Mouse (Mus musculus) liver, embryonic 16.5 days (tissue): ENCODE measurements at regions not wholly inside any gene's neighbourhood (a gene's known extent, or its start where the extent isn't known, plus 50 kb on each side); places are given as distances from the start of the nearest gene placed in this dataset.

ENCODE experiments used
- ATAC-seq: fragments of 200-750 bp; cut with Nextera tagmentation; 2 replicates; pipeline ENCODE4 v1.8.0; 2017; ENCODE audit warnings: low read depth, mild to moderate bottlenecking, moderate number of reproducible peaks, moderate library complexity
- H3K27ac ChIP-seq: fragments of 300-500 bp; sonication (generic); 2 replicates; pipeline ENCODE4 v1.5.1; 2014; ENCODE audit warnings: mild to moderate bottlenecking, low read length
- H3K27me3 ChIP-seq: fragments of 300-500 bp; sonication (generic); 2 replicates; pipeline ENCODE4 v1.6.1; 2014; ENCODE audit warnings: low read depth, low read length, mixed read lengths; ENCODE audit not compliant: control insufficient read depth, insufficient read depth
- H3K36me3 ChIP-seq: fragments of 300-500 bp; sonication (generic); 2 replicates; pipeline ENCODE4 v1.6.1; 2014; ENCODE audit warnings: mild to moderate bottlenecking; ENCODE audit not compliant: control insufficient read depth, insufficient read depth
- H3K4me1 ChIP-seq: fragments of 300-500 bp; sonication (generic); 2 replicates; pipeline ENCODE4 v1.6.1; 2014; ENCODE audit warnings: low read depth, low read length, mixed read lengths; ENCODE audit not compliant: control insufficient read depth
- H3K4me2 ChIP-seq: fragments of 300-500 bp; sonication (generic); 2 replicates; pipeline ENCODE4 v1.6.1; 2014; ENCODE audit warnings: low read depth, low read length, mixed read lengths
- H3K4me3 ChIP-seq: fragments of 300-500 bp; sonication (generic); 2 replicates; pipeline ENCODE4 v1.5.1; 2014; ENCODE audit warnings: low read depth, mild to moderate bottlenecking, low read length
- H3K9ac ChIP-seq: fragments of 300-500 bp; sonication (generic); 2 replicates; pipeline ENCODE4 v1.6.1; 2014; ENCODE audit warnings: low read depth, low read length
- H3K9me3 ChIP-seq: fragments of 300-500 bp; sonication (generic); replicated peaks from 2 replicates; pipeline ENCODE4 v1.6.1; 2016; ENCODE audit warnings: low read length; ENCODE audit not compliant: control insufficient read depth
- WGBS: fragments of 180-500 bp; shearing (Covaris S2); extraction: QIAGEN DNeasy Blood & Tissue Kit; methylation state at CpG from one replicate; pipeline ENCODE4 v1.1.7; 2014; ENCODE audit not compliant: insufficient replicate concordance; 5-methylcytosine and 5-hydroxymethylcytosine counted together

DNA sequence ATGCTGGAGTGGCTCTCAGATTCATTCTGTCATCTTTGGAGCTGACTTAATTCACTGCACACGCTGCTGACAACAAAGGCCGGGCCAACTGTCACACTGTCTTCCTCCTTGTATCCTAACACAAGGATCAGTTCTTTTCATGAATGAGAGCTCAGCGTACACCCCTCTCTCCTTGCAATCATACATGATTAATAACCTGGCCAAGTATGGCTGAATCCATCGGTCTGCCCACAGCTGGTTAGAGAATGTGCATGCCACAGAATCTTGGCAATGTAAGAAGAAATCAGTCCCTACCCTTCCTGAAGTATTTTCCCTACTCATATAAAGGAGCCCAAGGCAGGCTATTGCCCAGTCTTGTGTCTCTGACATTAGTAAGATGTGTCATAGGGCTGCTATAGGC, 387.4 kb upstream of the Clint1 start:
- WGBS, result 68% methylated on average over 4 of the region's 4 CpGs
- H3K4me1 ChIP-seq, result no peaks in the 10 kb centered on the region

DNA sequence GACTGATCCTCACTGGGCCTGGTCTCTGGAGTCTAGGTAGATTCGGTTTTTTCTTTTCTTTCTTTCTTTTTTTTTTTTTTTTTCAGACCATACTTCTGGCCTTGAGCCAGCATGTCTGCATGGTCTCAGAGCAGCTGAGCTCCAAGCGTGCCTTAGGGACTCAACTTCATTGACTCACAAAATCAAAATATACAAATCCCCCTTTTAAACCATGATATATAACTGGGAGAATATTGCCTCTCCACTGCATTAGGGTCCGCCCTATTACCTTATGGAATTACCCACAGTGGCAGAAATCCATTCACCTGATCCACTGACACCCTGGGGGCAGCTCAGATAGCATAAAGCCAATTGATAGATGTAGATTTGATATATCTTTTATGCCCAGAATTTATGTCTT, 385.5 kb upstream of the Clint1 start:
- no peak overlapping the region for H3K27ac ChIP-seq
- H3K9ac ChIP-seq, result no peak overlapping the region
- 53% methylated on average over 3 of the region's 3 CpGs for whole genome bisulfite sequencing
- no peaks in the 10 kb centered on the region for H3K4me1 ChIP-seq
- H3K9me3 ChIP-seq, result no peaks in the 10 kb centered on the region
- H3K4me3 ChIP-seq, result no peak overlapping the region
- H3K36me3 ChIP-seq, result no peaks in the 10 kb centered on the region
- H3K4me2 ChIP-seq, result no peak overlapping the region
- ATAC-seq, result no peak
- no peaks in the 10 kb centered on the region for H3K27me3 ChIP-seq

More for the DNA sequence above, 387.4 kb upstream of the Clint1 start:
- H3K36me3 ChIP-seq, result no peaks in the 10 kb centered on the region
- no peak overlapping the region for H3K27ac ChIP-seq
- H3K27me3 ChIP-seq, result no peaks in the 10 kb centered on the region
- H3K9ac ChIP-seq, result no peak overlapping the region
- ATAC-seq, result no peak
- H3K4me3 ChIP-seq, result no peak overlapping the region
- H3K9me3 ChIP-seq, result no peaks in the 10 kb centered on the region
- no peak overlapping the region for H3K4me2 ChIP-seq

DNA sequence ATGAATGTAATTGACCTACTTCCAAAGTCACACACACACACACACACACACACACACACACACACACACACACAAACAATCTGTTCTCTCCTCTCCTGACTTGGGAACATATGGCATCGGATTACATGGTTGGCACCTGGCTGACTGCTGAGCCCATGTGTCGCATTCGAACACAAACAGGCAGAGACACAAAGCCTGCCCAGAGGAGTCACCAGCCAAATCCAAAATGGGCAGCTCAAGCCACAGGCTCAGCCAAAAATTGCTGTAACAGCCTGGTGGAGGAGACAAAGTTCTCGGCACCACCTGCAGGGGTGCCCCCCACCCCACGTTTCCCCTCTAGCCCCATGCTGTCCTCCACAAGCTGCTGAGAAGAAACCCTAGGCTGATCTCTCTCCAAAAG, 379.7 kb upstream of the Clint1 start:
- Histone ChIP-seq H3K27ac (no peak overlapping the region), H3K9ac (no peak overlapping the region), H3K36me3 (no peaks in the 10 kb centered on the region), H3K4me2 (no peak overlapping the region), H3K4me3 (no peak overlapping the region), H3K27me3 (no peaks in the 10 kb centered on the region), H3K9me3 (no peaks in the 10 kb centered on the region), H3K4me1 (no peaks in the 10 kb centered on the region)
- no peak for ATAC-seq
- WGBS, result 60% methylated on average over 5 of the region's 5 CpGs

DNA sequence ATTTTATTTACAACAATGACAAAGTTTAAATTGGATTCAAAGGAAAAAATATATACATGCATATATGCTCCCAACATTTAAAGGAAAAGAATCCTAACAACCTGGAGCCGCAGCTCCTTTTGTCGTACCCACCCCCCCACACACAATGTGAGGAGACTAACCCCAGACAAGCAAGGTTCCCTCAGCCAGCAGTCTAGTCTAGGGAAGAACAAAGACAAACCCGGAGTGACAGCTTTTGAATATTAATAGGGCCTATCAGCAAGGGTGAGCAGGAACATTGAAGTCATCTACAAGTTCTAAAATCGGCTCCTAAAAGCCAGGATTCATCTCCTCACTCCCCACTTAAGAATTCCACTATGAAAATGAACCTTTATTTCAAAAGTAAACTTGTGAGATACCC, 374.9 kb upstream of the Clint1 start:
- Histone ChIP-seq H3K27ac (no peak overlapping the region), H3K9ac (no peak overlapping the region), H3K4me2 (no peak overlapping the region), H3K4me3 (no peak overlapping the region), H3K27me3 (no peaks in the 10 kb centered on the region), H3K9me3 (no peaks in the 10 kb centered on the region), H3K36me3 (no peaks in the 10 kb centered on the region), H3K4me1 (no peaks in the 10 kb centered on the region)
- WGBS, result 51% methylated on average over 4 of the region's 4 CpGs
- ATAC-seq, result no peak

DNA sequence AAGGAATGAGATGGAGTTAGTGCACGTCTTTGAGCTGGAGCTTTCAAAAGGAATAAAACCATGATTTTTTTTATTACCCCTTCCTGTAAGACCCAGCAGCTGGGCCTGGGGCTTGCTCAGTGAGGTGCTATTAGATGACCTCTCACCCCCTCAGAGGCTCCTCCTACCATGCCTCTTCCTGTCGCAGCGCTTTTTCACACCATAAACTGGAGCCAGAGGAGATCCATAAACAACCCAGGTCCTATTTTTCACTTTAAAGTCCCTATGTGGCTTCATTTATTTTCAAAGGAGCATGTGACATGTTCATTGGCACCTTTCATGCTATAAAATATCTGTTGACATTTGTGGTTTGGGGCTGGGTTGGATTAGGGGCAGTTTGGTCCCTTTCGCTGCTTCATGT, 365.9 kb upstream of the Clint1 start:
- H3K9ac ChIP-seq, result no peak overlapping the region
- no peak for ATAC-seq
- H3K9me3 ChIP-seq, result no peaks in the 10 kb centered on the region
- H3K4me1 ChIP-seq, result no peaks in the 10 kb centered on the region
- no peak overlapping the region for H3K4me2 ChIP-seq
- no peaks in the 10 kb centered on the region for H3K36me3 ChIP-seq
- H3K27ac ChIP-seq, result no peak overlapping the region
- H3K4me3 ChIP-seq, result no peak overlapping the region
- 55% methylated on average over 4 of the region's 4 CpGs for WGBS
- H3K27me3 ChIP-seq, result no peaks in the 10 kb centered on the region

DNA sequence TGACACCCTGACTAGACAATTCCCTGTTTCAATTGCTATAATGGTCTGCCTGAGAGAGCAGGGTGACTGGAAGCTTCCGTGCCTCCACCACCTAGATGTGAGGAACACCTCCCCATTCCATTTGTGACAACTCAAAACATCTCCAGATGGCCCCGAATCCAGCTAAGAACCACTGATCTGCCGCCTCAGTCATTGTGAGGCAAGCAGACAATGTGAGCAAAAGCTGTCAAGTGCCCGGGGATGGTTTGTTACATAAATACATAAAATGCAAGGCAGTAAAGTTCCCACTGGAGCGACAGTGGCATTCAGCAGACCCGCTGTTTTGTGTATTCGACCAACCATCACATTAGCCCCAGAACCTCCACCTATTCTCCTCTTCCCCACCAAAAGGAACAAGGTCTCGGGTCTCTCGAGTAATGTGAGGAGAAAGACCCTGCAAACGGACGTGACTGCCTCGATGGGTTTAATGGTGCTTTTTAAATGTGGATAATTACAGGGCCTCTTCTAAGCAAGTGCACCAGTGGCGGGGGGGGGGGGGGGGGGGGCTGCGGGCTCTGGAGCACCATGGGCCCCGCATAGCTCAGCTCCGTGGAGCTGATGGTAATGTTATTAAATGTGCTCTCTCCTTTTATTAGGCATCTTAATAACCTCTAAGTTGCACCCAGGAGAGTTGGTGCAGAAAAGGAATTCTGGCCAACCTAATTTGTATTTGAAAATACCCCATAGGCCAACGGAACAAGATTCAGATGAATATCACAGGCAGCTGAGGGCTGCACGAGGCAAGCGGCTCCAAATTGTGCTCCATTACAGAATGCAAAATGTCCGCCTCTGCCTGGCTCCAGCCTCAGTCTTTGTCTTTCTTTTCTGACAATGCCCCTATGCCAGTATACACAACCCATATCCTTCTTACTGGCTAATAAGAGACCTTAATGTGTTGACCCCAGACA, 360.6 kb upstream of the Clint1 start:
- H3K4me1 ChIP-seq, result no peaks in the 10 kb centered on the region
- WGBS, result 60% methylated on average over 19 of the region's 20 CpGs
- H3K4me2 ChIP-seq, result no peak overlapping the region
- H3K9ac ChIP-seq, result no peak overlapping the region
- H3K27ac ChIP-seq, result no peak overlapping the region
- ATAC-seq, result no peak
- no peak overlapping the region for H3K4me3 ChIP-seq
- H3K9me3 ChIP-seq, result no peaks in the 10 kb centered on the region
- no peaks in the 10 kb centered on the region for H3K36me3 ChIP-seq
- no peaks in the 10 kb centered on the region for H3K27me3 ChIP-seq

DNA sequence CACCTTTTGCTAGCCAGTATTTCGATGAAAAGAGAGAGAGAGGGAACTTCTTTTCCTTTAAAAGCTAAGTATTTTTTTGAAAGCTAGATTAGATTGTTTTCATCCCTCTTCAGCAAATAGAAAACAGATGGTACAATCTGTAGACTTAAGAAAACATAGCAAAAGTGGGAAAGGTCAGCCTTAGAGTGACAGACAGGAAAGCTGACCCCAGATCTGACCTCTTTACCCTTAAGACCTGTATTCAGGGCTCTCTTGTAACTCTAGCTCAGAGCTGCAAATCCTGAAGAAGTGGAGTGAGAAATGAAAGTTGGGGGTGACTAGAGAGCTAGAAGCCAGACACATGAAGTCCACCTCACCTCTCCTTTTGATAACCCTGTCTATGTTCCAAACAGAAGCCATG, 356.6 kb upstream of the Clint1 start:
- WGBS, result 43% methylated on average over 1 of the region's 1 CpGs
- H3K9ac ChIP-seq, result no peak overlapping the region
- H3K4me2 ChIP-seq, result no peak overlapping the region
- no peak overlapping the region for H3K4me3 ChIP-seq
- H3K9me3 ChIP-seq, result no peaks in the 10 kb centered on the region
- no peaks in the 10 kb centered on the region for H3K36me3 ChIP-seq
- no peaks in the 10 kb centered on the region for H3K27me3 ChIP-seq
- no peak for ATAC-seq
- no peaks in the 10 kb centered on the region for H3K4me1 ChIP-seq
- H3K27ac ChIP-seq, result no peak overlapping the region

DNA sequence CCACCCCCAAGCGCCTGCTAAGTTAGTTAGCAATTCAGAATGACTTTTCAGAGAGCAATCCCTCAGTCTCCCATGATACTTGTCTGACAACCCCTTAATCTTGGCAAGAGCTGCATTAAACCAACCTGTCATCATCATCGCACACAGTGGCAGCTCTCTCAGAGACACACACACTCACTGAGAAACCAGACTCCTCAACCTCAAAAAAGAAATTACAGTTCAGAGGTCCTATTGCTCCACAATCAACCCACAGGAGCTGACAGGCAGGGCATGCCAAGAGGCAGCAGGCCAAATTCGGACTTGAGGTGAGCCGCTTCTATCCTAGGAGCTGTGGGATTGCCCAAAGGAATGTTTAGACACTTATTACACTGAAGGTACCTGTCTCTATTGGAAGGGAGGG, 343.3 kb upstream of the Clint1 start:
- Histone ChIP-seq H3K27ac (no peak overlapping the region), H3K9ac (no peak overlapping the region), H3K4me1 (no peaks in the 10 kb centered on the region), H3K9me3 (no peaks in the 10 kb centered on the region), H3K36me3 (no peaks in the 10 kb centered on the region), H3K4me3 (no peak overlapping the region), H3K27me3 (no peaks in the 10 kb centered on the region), H3K4me2 (no peak overlapping the region)
- 49% methylated on average over 4 of the region's 4 CpGs for WGBS
- ATAC-seq, result no peak

DNA sequence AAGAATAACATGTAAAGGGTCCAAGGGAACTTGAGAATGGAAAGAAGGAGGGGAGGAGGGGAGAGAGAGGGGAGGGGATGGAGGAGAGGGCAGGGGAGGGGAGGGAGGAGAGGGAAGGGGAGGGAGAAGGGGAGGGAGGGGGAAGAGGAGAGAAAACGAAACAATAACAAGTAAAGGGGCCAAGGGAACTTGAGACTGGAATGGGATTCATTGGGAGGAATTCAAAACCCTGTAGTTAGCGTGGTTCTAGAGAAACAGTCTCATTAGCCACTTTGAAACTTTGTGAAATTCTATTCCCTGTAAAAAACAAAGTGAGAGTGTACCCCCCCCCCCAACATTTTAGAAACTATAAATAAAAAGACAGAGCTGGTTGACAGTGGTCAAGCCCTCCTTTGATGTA, 342.6 kb upstream of the Clint1 start:
- no peaks in the 10 kb centered on the region for H3K9me3 ChIP-seq
- no peaks in the 10 kb centered on the region for H3K4me1 ChIP-seq
- H3K4me2 ChIP-seq, result no peak overlapping the region
- WGBS, result 35% methylated on average over 2 of the region's 2 CpGs
- no peak overlapping the region for H3K27ac ChIP-seq
- no peak overlapping the region for H3K9ac ChIP-seq
- no peak overlapping the region for H3K4me3 ChIP-seq
- H3K27me3 ChIP-seq, result no peaks in the 10 kb centered on the region
- H3K36me3 ChIP-seq, result no peaks in the 10 kb centered on the region
- ATAC-seq, result no peak
